Mouse (Mus musculus): ENCODE results near the gene Ppara. TPM values are rescaled to one million over a fixed set of nuclear protein-coding genes. Genes with fewer than 3 reads are reported as not detected.

The Ppara gene
- polyA plus RNA-seq, 1 experiment from 2014 or later = 1.7 TPM

DNA sequence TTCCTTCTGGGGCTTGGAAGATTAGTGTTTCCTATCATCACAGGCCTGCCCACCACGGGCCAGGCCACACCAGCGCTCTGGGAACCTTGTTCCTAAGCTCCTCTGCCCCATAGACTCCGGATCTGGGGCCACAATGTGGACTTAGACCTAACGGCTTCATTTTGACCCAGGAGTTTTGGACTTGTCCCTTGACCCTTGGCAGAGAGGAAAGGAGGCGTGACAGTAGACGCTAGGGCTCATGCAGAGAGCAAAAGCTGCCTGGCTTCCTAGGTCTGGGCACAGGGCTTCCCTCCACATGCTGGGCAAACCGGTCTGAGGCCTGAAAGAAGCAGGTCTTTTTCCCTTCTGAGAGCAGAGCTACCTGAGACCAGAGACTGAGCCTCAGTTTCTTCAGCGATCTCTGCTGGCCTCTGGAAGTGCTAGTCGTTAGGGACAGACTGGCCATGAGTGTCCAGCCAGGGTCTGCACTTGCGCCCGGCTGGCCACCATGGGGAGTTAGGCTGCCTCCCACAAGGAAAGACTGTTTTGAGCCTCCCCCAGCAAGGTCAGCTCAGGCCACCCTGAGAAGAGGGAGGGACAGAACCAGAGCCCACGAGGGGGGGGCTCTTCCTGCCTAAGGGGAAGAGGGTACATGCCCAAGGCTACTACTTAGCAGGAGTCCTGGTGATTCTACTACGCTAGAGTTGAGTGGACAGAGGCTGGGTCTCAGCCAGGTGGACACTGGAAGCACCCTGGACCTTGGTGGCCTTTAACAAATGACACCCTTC is 29.0 kb upstream of the Ppara start:
- Histone ChIP-seq H3K4me1 (peaks cover 37% of the 10 kb centered on the region), H3K27me3 (no peaks in the 10 kb centered on the region), H3K4me3 (no peak overlapping the region), H3K27ac (peak overlapping the region; percentile 44), H3K4me2 (no peak overlapping the region), H3K9ac (no peak overlapping the region), H3K9me3 (no peaks in the 10 kb centered on the region), H3K36me3 (peaks cover 70% of the 10 kb centered on the region)
- WGBS = 77% methylated on average over 13 of the region's 13 CpGs
- ATAC-seq (ENCODE audit: insufficient number of reproducible peaks, low FRiP score, low TSS enrichment, low read depth) = no peak

GRCm38 (mm10) chr15:85706527-85706926 is 28.3 kb upstream of the Ppara start:
- no peaks in the 10 kb centered on the region for H3K9me3 ChIP-seq
- no peak overlapping the region for H3K9ac ChIP-seq
- H3K4me1 ChIP-seq = peaks cover 35% of the 10 kb centered on the region
- no peak overlapping the region for H3K4me2 ChIP-seq
- no peaks in the 10 kb centered on the region for H3K27me3 ChIP-seq
- H3K36me3 ChIP-seq = peaks cover 63% of the 10 kb centered on the region
- WGBS = 90% methylated on average over 8 of the region's 8 CpGs
- no peak overlapping the region for H3K27ac ChIP-seq
- H3K4me3 ChIP-seq = no peak overlapping the region
- ATAC-seq (ENCODE audit: insufficient number of reproducible peaks, low FRiP score, low TSS enrichment, low read depth) = no peak

DNA sequence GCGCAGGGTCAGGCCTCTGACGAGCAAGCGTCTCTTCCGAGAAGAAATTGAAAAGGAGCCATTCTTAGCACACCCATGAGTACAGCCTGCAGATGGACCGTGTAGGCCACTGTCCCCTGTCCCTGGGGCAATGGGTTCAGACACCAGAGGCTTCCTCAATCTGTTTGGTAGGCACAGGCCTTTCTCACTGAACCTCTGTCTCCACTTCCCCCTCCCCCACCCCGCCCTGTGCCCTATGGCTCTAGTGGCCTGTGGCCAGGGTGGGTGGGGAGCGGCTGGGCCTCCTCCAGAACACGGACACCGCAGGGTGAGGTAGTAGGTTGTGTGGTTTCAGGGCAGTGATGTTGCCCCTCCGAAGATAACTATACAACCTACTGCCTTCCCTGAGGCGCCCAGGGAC is 27.8 kb upstream of the Ppara start:
- no peak overlapping the region for H3K4me2 ChIP-seq
- H3K4me1 ChIP-seq = peaks cover 33% of the 10 kb centered on the region
- ATAC-seq (ENCODE audit: insufficient number of reproducible peaks, low FRiP score, low TSS enrichment, low read depth) = no peak
- no peak overlapping the region for H3K27ac ChIP-seq
- H3K36me3 ChIP-seq = peaks cover 58% of the 10 kb centered on the region
- no peaks in the 10 kb centered on the region for H3K9me3 ChIP-seq
- no peak overlapping the region for H3K4me3 ChIP-seq
- no peak overlapping the region for H3K9ac ChIP-seq
- no peaks in the 10 kb centered on the region; the same call in 1 of the 2 replicates for H3K27me3 ChIP-seq
- 90% methylated on average over 11 of the region's 11 CpGs for WGBS

DNA sequence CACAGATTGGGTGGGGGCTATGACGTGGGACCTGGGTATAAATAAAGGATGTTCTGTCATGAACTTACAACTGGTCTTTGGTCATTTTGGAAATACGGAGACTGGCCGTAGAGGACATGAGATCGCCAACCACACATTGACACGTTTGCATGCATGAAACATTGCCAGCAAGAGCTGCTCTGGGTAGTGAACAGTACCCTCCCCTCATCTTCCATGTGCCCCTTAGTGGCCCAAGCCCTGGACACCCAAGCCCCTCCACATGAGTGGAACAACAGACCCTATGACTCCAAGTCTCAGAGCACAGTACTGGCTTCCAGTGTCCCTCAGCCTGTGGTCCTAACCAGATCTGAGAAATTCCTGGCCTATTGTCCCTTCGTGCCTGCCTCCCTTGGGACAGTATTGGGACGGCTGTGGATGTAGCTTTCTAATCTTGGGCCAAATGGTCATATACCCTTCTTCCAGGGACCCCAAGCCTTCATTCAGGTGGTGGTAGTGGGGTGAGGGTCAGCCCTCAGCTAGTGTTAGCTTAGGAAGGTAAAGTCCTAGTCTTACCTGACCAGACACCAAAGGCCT is 27.2 kb upstream of the Ppara start:
- Histone ChIP-seq H3K4me1 (peaks cover 29% of the 10 kb centered on the region), H3K9me3 (no peaks in the 10 kb centered on the region), H3K36me3 (peaks cover 52% of the 10 kb centered on the region), H3K27ac (no peak overlapping the region), H3K4me3 (no peak overlapping the region), H3K4me2 (no peak overlapping the region), H3K9ac (no peak overlapping the region), H3K27me3 (no peaks in the 10 kb centered on the region; the same call in 1 of the 2 replicates)
- WGBS = 75% methylated on average over 7 of the region's 7 CpGs
- ATAC-seq (ENCODE audit: insufficient number of reproducible peaks, low FRiP score, low TSS enrichment, low read depth) = no peak

DNA sequence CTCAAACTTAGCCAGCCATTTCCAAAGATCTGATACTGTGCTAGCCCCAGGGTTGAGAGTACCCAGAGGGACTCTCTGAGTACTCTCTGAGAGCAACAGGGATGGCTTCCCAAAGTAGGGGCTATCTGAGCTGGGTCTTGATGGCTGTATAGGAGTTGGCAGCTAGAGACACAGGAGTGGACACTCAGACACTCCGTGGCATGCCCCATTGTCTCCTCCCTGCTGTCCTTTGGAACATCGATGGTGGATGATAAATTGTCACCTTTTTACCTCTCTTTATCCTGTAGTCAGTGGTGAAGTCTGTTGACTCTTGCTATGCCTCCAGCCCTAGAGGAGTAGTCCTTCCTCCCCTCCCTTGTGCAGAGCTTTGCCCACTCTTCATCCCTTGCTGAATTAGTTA is 26.6 kb upstream of the Ppara start:
- no peaks in the 10 kb centered on the region for H3K9me3 ChIP-seq
- ATAC-seq (ENCODE audit: insufficient number of reproducible peaks, low FRiP score, low TSS enrichment, low read depth) = no peak
- peaks cover 27% of the 10 kb centered on the region for H3K4me1 ChIP-seq
- H3K27ac ChIP-seq = no peak overlapping the region
- 86% methylated on average over 2 of the region's 2 CpGs for WGBS
- no peak overlapping the region for H3K9ac ChIP-seq
- H3K4me2 ChIP-seq = no peak overlapping the region
- H3K36me3 ChIP-seq = peaks cover 46% of the 10 kb centered on the region
- no peak overlapping the region for H3K4me3 ChIP-seq
- H3K27me3 ChIP-seq = no peaks in the 10 kb centered on the region; the same call in 1 of the 2 replicates

DNA sequence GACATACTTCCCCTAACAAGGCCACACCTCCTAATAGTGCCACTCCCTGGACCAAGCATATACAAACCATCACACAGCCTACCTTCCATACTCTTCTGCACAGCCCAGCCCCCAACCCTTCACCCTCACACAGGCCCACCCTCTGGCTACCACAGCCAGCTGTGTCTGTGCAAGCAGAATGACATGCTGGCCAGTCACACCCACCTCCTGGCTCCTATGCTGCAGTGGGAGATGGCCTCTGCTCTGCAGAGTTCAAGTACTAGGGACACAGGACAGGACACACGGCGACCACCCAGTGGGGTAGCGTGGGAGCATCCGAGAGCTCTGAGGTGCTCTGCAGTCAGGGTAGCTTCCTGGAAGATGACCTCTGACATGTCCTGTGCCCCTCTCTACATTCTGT is 25.9 kb upstream of the Ppara start:
- WGBS = 86% methylated on average over 4 of the region's 4 CpGs
- H3K4me1 ChIP-seq = peaks cover 27% of the 10 kb centered on the region
- peak overlapping the region; percentile 38; the same call in 1 of the 2 replicates for H3K27ac ChIP-seq
- H3K27me3 ChIP-seq = no peaks in the 10 kb centered on the region; the same call in 1 of the 2 replicates
- peaks cover 39% of the 10 kb centered on the region for H3K36me3 ChIP-seq
- H3K9ac ChIP-seq = no peak overlapping the region
- no peaks in the 10 kb centered on the region for H3K9me3 ChIP-seq
- no peak overlapping the region for H3K4me3 ChIP-seq
- ATAC-seq (ENCODE audit: insufficient number of reproducible peaks, low FRiP score, low TSS enrichment, low read depth) = no peak
- no peak overlapping the region for H3K4me2 ChIP-seq

- no peak overlapping the region for H3K4me3 ChIP-seq
- WGBS = 38% methylated on average over 10 of the region's 10 CpGs
Observed at GRCm38 (mm10) chr15:85709268-85709973, 25.4 kb upstream of the Ppara start.

DNA sequence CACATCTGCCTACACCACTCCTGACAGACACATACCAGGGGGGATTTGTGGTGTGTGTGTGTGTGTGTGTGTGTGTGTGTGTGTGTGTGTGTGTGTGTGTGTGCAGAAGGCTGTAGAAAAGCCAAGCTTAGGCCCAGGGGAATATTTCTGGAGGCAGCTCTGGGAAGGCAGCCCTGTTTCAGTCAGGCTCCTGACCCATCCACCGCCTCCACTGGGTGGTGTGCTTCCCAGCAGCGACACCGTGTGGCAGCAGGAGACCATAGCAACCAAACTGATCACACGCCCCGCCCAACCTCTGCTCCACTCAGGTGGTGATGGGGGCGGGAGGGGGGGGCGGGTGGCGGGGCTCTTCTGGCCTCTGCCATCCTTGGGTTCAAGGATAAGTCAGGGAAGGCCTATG is 24.6 kb upstream of the Ppara start:
- H3K27me3 ChIP-seq = no peaks in the 10 kb centered on the region; the same call in 1 of the 2 replicates
- peak overlapping the region; percentile 69; the same call in 1 of the 2 replicates for H3K27ac ChIP-seq
- no peaks in the 10 kb centered on the region for H3K9me3 ChIP-seq
- peaks cover 26% of the 10 kb centered on the region for H3K36me3 ChIP-seq
- H3K4me1 ChIP-seq = peaks cover 25% of the 10 kb centered on the region
- H3K9ac ChIP-seq = no peak overlapping the region
- no peak for ATAC-seq (ENCODE audit: insufficient number of reproducible peaks, low FRiP score, low TSS enrichment, low read depth)
- WGBS = 0% methylated on average over 4 of the region's 8 CpGs
- no peak overlapping the region for H3K4me3 ChIP-seq
- H3K4me2 ChIP-seq = no peak overlapping the region

More at GRCm38 (mm10) chr15:85709268-85709973, 25.4 kb upstream of the Ppara start:
- Histone ChIP-seq H3K4me2 (no peak overlapping the region), H3K27ac (peak overlapping the region; percentile 69), H3K36me3 (peaks cover 34% of the 10 kb centered on the region), H3K27me3 (no peaks in the 10 kb centered on the region; the same call in 1 of the 2 replicates), H3K9me3 (no peaks in the 10 kb centered on the region), H3K4me1 (peaks cover 25% of the 10 kb centered on the region), H3K9ac (no peak overlapping the region)
- no peak for ATAC-seq (ENCODE audit: insufficient number of reproducible peaks, low FRiP score, low TSS enrichment, low read depth)

- 72% methylated on average over 17 of the region's 17 CpGs for WGBS
- Histone ChIP-seq H3K27me3 (no peaks in the 10 kb centered on the region; the same call in 1 of the 2 replicates), H3K4me1 (peaks cover 25% of the 10 kb centered on the region), H3K4me3 (no peak overlapping the region), H3K9ac (no peak overlapping the region), H3K4me2 (no peak overlapping the region), H3K27ac (no peak overlapping the region), H3K9me3 (no peaks in the 10 kb centered on the region), H3K36me3 (peaks cover 19% of the 10 kb centered on the region)
- ATAC-seq (ENCODE audit: insufficient number of reproducible peaks, low FRiP score, low TSS enrichment, low read depth) = no peak
Observed at GRCm38 (mm10) chr15:85710641-85711580, 23.9 kb upstream of the Ppara start.

DNA sequence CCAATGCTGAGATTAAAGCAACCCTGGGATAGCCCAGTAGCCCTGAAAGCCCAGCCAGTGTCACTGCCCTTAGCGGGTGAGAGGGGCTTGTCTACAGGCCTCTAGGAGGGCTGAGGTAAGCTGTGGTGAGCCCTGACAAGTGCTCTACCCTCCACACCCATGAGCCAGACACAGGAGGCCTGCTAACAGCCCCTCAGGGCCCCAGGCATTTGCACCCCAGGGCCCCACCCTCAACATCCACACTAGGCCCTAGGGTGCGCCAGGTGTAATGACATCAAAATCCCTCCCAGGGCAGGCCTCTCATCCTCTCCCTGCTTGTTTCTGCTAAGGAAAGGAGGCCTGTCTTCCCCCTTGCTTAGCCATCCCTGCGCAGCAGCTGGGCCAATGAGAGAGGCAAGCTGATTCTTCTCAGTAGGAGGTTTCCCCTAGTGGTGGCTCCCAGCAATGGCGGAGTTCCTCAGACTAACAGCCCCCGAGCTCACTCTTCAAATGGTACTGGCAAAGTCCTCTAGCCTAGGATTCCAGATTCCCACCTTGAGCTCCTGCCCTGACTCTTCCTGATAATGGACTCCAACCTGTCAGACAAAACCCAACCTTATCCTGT is 22.1 kb upstream of the Ppara start:
- H3K36me3 ChIP-seq = peaks cover 1% of the 10 kb centered on the region; the same call in 1 of the 2 replicates
- no peak overlapping the region for H3K4me2 ChIP-seq
- H3K9me3 ChIP-seq = no peaks in the 10 kb centered on the region
- H3K4me3 ChIP-seq = no peak overlapping the region
- H3K4me1 ChIP-seq = peaks cover 25% of the 10 kb centered on the region
- WGBS = 41% methylated on average over 5 of the region's 5 CpGs
- no peak overlapping the region for H3K27ac ChIP-seq
- no peak for ATAC-seq (ENCODE audit: insufficient number of reproducible peaks, low FRiP score, low TSS enrichment, low read depth)
- H3K27me3 ChIP-seq = no peaks in the 10 kb centered on the region; the same call in 1 of the 2 replicates
- H3K9ac ChIP-seq = no peak overlapping the region

DNA sequence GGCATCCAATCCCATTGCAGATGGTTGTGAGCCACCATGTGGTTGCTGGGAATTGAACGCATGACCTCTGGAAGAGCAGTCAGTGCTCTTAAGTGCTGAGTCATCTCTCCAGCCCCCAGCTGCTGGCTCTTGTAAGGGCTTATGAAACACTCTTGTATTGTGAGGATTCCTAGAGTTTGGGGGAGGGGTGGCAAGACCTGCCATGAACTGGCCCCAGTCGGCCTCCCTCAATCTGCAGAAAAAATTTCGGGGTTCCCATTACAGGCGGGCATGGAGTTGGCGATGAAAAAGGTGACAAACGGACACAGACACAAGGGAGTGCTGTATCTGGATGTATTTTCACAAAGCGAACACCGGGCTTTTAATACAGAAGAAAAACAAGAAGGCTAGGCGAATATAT is 21.4 kb upstream of the Ppara start:
- Histone ChIP-seq H3K4me3 (no peak overlapping the region), H3K4me2 (no peak overlapping the region), H3K36me3 (no peaks in the 10 kb centered on the region), H3K27ac (no peak overlapping the region), H3K9ac (no peak overlapping the region), H3K4me1 (peaks cover 25% of the 10 kb centered on the region), H3K9me3 (no peaks in the 10 kb centered on the region), H3K27me3 (no peaks in the 10 kb centered on the region; the same call in 1 of the 2 replicates)
- ATAC-seq (ENCODE audit: insufficient number of reproducible peaks, low FRiP score, low TSS enrichment, low read depth) = no peak
- WGBS = 93% methylated on average over 9 of the region's 9 CpGs

All from limb, embryonic 15.5 days (tissue).